Mouse (Mus musculus): ENCODE results near the gene Slc39a8. TPM values are rescaled to one million over a fixed set of nuclear protein-coding genes. Genes with fewer than 3 reads are reported as not detected.

Slc39a8 gene
- total and polyA plus RNA-seq, 3 experiments: 19.8 to 21.5 TPM; not detected in 1

- Histone ChIP-seq H3K27ac (ENCODE audit: control insufficient read depth, low read depth, low read length) (no peak overlapping the region), H3K4me3 (ENCODE audit: control insufficient read depth in 1 of 2, insufficient read depth in 1 of 2, low read depth in 2 of 2, low read length in 2 of 2) (no peak overlapping the region), H3K27me3 (ENCODE audit: control insufficient read depth in 1 of 2, insufficient read depth in 2 of 2, low read length in 2 of 2) (no peaks in the 10 kb centered on the region), H3K9ac (ENCODE audit: control insufficient read depth, low read depth, low read length, poor library complexity, severe bottlenecking) (no peak overlapping the region), H3K9me3 (replicated peaks; ENCODE audit: insufficient read depth, low read length) (no peaks in the 10 kb centered on the region), H3K79me2 (ENCODE audit: control insufficient read depth, insufficient read depth, low read length, poor library complexity) (no peaks in the 10 kb centered on the region), H3K36me3 (ENCODE audit: control insufficient read depth in 1 of 2, insufficient read depth in 2 of 2, low read length in 2 of 2) (no peaks in the 10 kb centered on the region), H3K4me1 (ENCODE audit: control insufficient read depth in 1 of 2, insufficient read depth in 2 of 2, low read length in 2 of 2) (no peaks in the 10 kb centered on the region)
- 0 out of 4 replicates have a peak, but pooled peaks of 1 of the 2 experiments have one; percentile 18 for TF ChIP-seq EP300 (IDR thresholded peaks at IDR 0.05; ENCODE audit: low read depth in 1 of 2, low read length in 2 of 2)
- TF ChIP-seq RCOR1 (IDR thresholded peaks at IDR 0.05; ENCODE audit: low read depth, low read length): no peak
- DNase-seq (ENCODE audit: low read depth, low spot score): no peak
Measured at GRCm38 (mm10) chr3:135814665-135815064, 10.4 kb upstream of the Slc39a8 start.

GRCm38 (mm10) chr3:135815973-135816727 lies 8.9 kb upstream of the Slc39a8 start:
- Histone ChIP-seq H3K36me3 (ENCODE audit: control insufficient read depth in 1 of 2, insufficient read depth in 2 of 2, low read length in 2 of 2) (no peaks in the 10 kb centered on the region), H3K27ac (ENCODE audit: control insufficient read depth, low read depth, low read length) (no peak overlapping the region), H3K79me2 (ENCODE audit: control insufficient read depth, insufficient read depth, low read length, poor library complexity) (no peaks in the 10 kb centered on the region), H3K27me3 (ENCODE audit: control insufficient read depth in 1 of 2, insufficient read depth in 2 of 2, low read length in 2 of 2) (no peaks in the 10 kb centered on the region), H3K4me1 (ENCODE audit: control insufficient read depth in 1 of 2, insufficient read depth in 2 of 2, low read length in 2 of 2) (no peaks in the 10 kb centered on the region), H3K9me3 (replicated peaks; ENCODE audit: insufficient read depth, low read length) (no peaks in the 10 kb centered on the region), H3K9ac (ENCODE audit: control insufficient read depth, low read depth, low read length, poor library complexity, severe bottlenecking) (no peak overlapping the region), H3K4me3 (ENCODE audit: control insufficient read depth in 1 of 2, insufficient read depth in 1 of 2, low read depth in 2 of 2, low read length in 2 of 2) (no peak overlapping the region)
- no peak for DNase-seq (ENCODE audit: low read depth, low spot score)
- TF ChIP-seq TCF12 (IDR thresholded peaks at IDR 0.05; ENCODE audit: low read depth, low read length) (no peak), GABPA (IDR thresholded peaks at IDR 0.05; ENCODE audit: low read depth, low read length) (no peak), CHD2 (IDR thresholded peaks at IDR 0.05; ENCODE audit: low read length) (no peak), ZKSCAN1 (IDR thresholded peaks at IDR 0.05; ENCODE audit: low read depth, low read length) (no peak), MAFK (IDR thresholded peaks at IDR 0.05; ENCODE audit: borderline replicate concordance, low read depth, low read length) (no peak), UBTF (IDR thresholded peaks at IDR 0.05; ENCODE audit: borderline replicate concordance, insufficient read depth, low read depth, low read length) (no peak), USF1 (IDR thresholded peaks at IDR 0.05; ENCODE audit: low read depth, low read length) (no peak), SMC3 (IDR thresholded peaks at IDR 0.05; ENCODE audit: low read depth, low read length) (no peak), ETS1 (IDR thresholded peaks at IDR 0.05; ENCODE audit: low read depth, low read length) (no peak), MAX (IDR thresholded peaks at IDR 0.05; ENCODE audit: low read length) (no peak), NRF1 (IDR thresholded peaks at IDR 0.05; ENCODE audit: insufficient read depth, low read depth, low read length, poor library complexity, severe bottlenecking) (no peak), JUND (IDR thresholded peaks at IDR 0.05; ENCODE audit: low read depth, low read length) (no peak)
